Mouse (Mus musculus) spleen, embryonic (tissue): ENCODE measurements at regions not wholly inside any gene's neighbourhood (a gene's known extent, or its start where the extent isn't known, plus 50 kb on each side); places are given as distances from the start of the nearest gene placed in this dataset.

Experiments
- CTCF ChIA-PET: fragments of 350-600 bp; sonication (Branson Sonifier 250); formaldehyde crosslinking; loops from one replicate; lab custom pipeline; 2022; lab: Charles Lee

DNA sequence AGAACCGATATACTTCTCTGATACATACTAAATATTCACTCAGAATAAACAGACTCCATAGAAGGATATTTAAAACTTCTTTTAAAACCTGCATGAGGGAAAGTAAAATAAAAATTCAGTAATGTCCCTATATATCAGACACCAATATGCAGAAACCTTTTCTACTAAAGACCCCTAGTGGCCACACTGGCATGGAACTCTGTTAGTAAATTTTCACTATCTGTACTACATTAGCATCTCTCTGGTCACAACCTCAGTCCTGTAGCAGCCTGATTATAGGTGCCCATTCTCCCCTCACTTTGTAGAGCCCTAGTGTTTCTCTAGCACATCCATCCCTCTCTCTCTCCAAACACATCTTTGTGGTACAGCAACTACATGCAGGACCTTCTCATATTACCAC, 970.3 kb downstream of the Cdh11 start:
- CTCF ChIA-PET: no interaction called here

DNA sequence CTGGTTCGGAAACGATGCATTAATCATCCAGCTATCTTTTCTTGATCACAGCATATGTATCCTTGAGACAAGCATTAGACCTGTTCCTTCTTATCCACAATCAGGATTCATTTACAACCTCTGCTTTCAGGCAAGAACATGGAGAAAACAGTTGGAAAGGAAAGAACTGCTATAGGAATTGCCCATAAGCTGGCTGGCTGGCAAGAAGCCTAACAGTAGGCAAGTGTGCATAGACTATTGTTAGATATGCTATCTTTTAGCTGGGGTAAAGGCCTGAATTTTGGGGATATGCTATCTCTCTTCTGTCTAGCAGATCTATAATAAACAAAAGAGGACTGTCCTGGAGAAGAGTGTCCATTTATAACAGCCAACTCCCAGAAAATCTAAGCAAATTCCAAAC, 981.9 kb downstream of the Cdh11 start:
- CTCF ChIA-PET: no interaction called here

DNA sequence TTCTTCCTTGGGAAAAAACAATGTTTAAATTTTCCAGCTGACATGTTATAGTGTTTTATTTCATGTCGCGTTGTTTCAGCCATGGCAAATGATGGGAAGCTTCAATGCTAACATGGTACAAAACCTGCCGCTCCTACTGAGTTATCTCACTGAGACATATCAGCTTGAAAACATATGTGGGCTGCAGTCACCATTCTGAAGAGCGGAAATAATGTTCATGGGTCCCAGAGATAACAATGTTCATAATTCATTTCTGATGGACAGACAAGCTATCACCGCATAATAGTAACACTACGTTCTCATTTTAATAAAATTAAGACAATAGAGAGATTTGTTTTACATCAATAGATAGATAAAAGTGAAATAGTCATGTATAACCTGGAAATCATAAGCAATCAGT, 983.3 kb downstream of the Cdh11 start:
- CTCF ChIA-PET: no interaction called here

DNA sequence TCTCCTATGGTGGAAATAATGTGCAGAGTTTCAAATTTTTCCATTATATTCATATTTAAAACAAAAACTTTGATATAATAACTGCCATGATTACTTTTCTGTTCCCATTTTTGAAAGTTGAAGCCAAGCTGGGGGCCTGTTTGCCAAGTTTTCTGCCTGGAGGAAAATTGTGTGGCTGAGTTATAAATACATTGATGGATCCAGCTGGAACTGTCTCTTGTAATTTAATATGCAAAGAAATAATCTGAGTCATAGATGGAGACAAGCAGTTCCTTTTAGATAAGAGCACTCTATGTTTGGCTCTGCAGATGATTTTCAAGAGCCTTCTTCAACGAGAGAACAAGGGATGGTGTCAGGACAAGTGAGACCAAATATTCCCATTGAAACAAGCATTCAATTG, 994.7 kb downstream of the Cdh11 start:
- CTCF ChIA-PET: no interaction called here

DNA sequence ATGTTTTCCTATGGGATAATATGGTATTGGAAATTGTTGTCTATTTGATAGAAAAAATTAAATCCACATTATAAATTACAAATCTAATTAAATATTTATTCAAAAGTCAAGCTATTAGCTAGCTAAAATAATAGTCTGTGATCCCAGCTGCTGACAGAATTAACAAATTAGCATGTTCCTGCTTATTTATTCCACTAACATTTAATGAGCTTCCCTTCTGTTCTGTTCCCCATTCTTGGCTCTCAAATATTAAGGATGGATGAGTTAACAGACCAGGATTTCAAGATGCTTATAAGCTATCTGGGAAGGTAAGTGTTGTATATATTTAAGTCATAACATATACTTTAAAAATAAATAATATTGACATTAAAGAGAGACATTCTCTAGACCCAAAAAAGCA, 998.6 kb downstream of the Cdh11 start:
- CTCF ChIA-PET: no interaction called here

DNA sequence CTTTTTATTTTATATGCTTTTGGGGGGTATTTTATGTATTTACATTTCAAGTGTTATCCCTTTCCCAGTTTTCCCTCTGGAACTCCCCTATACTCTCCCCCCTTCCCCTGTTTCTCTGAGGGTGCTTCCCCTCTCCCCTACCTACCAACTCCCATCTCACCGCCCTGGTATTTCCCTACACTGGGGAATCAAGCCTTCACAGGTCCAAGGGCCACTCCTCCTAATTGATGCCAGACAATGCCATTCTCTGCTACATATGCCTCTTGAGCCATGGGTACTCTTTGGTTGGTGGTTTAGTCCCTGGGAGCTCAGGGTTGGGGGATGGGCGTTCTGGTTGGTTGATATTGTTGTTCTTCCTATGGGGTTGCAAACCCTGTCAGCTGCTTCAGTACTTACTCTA, 1002.9 kb downstream of the Cdh11 start:
- CTCF ChIA-PET: no interaction called here

DNA sequence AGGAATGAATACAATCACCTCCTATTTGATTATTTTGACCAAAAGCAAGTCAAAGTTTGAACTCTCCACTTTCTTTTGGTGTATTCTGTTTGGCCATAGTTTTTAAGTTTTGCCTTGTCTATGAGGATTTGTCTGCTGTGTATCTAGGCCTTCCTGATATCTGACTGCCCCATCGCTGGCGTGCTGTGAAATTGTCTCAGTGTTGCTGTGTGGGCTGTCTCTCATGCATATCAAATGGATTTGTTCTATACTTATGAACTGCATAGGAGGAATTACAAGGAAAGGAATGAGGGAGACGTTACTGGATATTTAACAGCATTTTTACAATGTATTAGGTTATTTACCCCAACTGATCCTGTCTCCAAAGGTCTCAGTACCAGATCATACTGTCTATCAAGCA, 1003.5 kb downstream of the Cdh11 start:
- CTCF ChIA-PET: no interaction called here

DNA sequence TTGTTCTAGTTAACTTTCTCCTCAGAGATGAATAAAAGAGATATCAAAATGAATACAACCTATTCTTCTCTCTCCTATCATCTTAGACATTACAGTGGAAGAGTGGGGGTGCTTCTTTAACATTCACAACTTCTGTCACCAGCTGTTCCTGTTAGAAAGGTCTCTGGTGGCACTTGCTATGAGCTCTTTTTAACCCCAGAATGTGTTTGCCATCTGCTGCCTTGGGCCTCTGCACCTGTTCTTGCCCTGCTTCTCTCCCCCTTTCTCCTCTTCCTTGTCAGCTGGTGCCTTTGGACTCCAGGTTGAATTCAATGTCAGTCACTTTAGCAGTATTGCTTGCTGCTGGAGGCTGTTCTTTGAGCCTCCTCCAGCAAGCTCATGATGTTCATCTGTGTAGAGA, 1005.5 kb downstream of the Cdh11 start:
- CTCF ChIA-PET: interaction anchor here (0.6 kb wide), 1 partner anchor 1906 kb away, joined by 9 read pairs; no protein-coding TSS in a partner anchor

DNA sequence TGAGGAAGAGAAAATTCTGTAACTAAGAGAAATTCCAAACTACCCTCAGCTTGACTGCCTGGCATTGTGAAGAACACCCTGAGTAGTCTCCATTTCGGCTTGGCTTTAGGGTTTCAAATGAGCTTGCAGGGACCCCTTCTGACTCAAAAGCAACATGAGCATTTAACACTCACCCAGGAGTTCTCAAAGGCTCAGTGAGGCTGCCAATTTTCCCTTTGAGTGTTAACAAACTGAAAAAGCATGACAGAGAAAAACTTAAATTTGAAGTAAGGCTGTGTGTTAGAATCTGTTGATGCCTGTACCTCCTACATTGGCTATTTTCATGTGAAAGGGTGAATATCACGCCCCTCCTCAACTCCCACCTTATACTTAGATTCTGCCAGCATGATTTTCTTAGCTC, 1017.9 kb downstream of the Cdh11 start:
- CTCF ChIA-PET: no interaction called here
